Mouse (Mus musculus) C2C12 (cell line): ENCODE measurements at regions not wholly inside any gene's neighbourhood (a gene's known extent, or its start where the extent isn't known, plus 50 kb on each side); places are given as distances from the start of the nearest gene placed in this dataset.

ENCODE experiments used
- CTCF ChIP-seq: IDR thresholded peaks from one replicate; pipeline ENCODE4 v1.5.1; 2011; ENCODE audit not compliant: control insufficient read depth, insufficient read depth, insufficient read length
- FOSL1 ChIP-seq: IDR thresholded peaks from one replicate; pipeline ENCODE4 v1.8.0; 2011; ENCODE audit warnings: mild to moderate bottlenecking, low read length; ENCODE audit not compliant: poor library complexity, insufficient read depth, severe bottlenecking
- MAX ChIP-seq: IDR thresholded peaks from one replicate; pipeline ENCODE4 v1.6.1; 2011; ENCODE audit warnings: mild to moderate bottlenecking, control low read depth

- TF ChIP-seq MAX = no peak
- TF ChIP-seq CTCF = no peak
- TF ChIP-seq FOSL1 = no peak
These were observed 293.5 kb downstream of the Tgfb2 start for GRCm38 (mm10) chr1:186412296-186412695.
